Mouse (Mus musculus) ES-E14 (cell line): Measurements from ENCODE around the gene Ncoa7. TPM values are rescaled to one million over a fixed set of nuclear protein-coding genes. Genes with fewer than 3 reads are reported as not detected.

Source experiments
- DNase-seq: peaks from one replicate; pipeline ENCODE4 v3.0.0-alpha.2; 2013; ENCODE audit warnings: low read depth, low spot score
- H3K27ac ChIP-seq: 2 replicates; pipeline ENCODE4 v1.5.1; 2012; ENCODE audit warnings: low read depth, mild to moderate bottlenecking, low read length, moderate library complexity, mixed read lengths; ENCODE audit not compliant: poor library complexity, insufficient read depth, severe bottlenecking
- H3K36me3 ChIP-seq: 2 replicates; pipeline ENCODE4 v1.6.1; 2012; ENCODE audit warnings: mild to moderate bottlenecking, low read length, moderate library complexity, mixed read lengths; ENCODE audit not compliant: control insufficient read depth, poor library complexity, insufficient read depth, severe bottlenecking
- H3K4me1 ChIP-seq, 2 experiments: fragments of 150-350 bp in 1 of 2; sonication (generic) in 1 of 2; 2 replicates each; pipeline ENCODE4 v1.6.1; 2012; ENCODE audit warnings: low read length in 2 of 2, mild to moderate bottlenecking in 1 of 2, mixed read lengths in 1 of 2; ENCODE audit not compliant: control insufficient read depth in 2 of 2, insufficient read depth in 2 of 2, poor library complexity in 1 of 2
- H3K4me3 ChIP-seq, 2 experiments: fragments of 150-350 bp in 1 of 2; sonication (generic) in 1 of 2; 2 replicates each; pipeline ENCODE4 v1.5.1; 2012; ENCODE audit warnings: low read length in 2 of 2, low read depth in 1 of 2, mild to moderate bottlenecking in 1 of 2, mixed read lengths in 1 of 2; ENCODE audit not compliant: insufficient read depth in 1 of 2, poor library complexity in 1 of 2, severe bottlenecking in 1 of 2
- H3K9ac ChIP-seq: 2 replicates; pipeline ENCODE4 v1.6.1; 2012; ENCODE audit warnings: low read depth, mild to moderate bottlenecking, low read length, mixed read lengths; ENCODE audit not compliant: poor library complexity, insufficient read depth, severe bottlenecking
- H3K9me3 ChIP-seq: fragments of 150-350 bp; sonication (generic); 2 replicates; pipeline ENCODE4 v1.6.1; 2012; ENCODE audit warnings: low read depth, mild to moderate bottlenecking, low read length; ENCODE audit not compliant: control insufficient read depth, insufficient read depth
- CHD2 ChIP-seq: IDR thresholded peaks from 2 replicates; pipeline ENCODE4 v1.6.1; 2014; ENCODE audit warnings: mild to moderate bottlenecking, low read depth, low read length, inconsistent platforms
- HCFC1 ChIP-seq: IDR thresholded peaks from 2 replicates; pipeline ENCODE4 v1.6.1; 2012; ENCODE audit warnings: low read length, inconsistent platforms, borderline replicate concordance; ENCODE audit not compliant: insufficient read depth
- MAFK ChIP-seq: IDR thresholded peaks from 2 replicates; pipeline ENCODE4 v1.6.1; 2014; ENCODE audit warnings: mild to moderate bottlenecking, low read depth, low read length, inconsistent platforms; ENCODE audit not compliant: insufficient read depth
- ZC3H11A ChIP-seq: IDR thresholded peaks from 2 replicates; pipeline ENCODE4 v1.6.1; 2012; ENCODE audit warnings: low read depth, mild to moderate bottlenecking, inconsistent platforms, low read length, borderline replicate concordance
- ZNF384 ChIP-seq: IDR thresholded peaks from 2 replicates; pipeline ENCODE4 v1.6.1; 2012; ENCODE audit warnings: low read depth, low read length, inconsistent platforms
- in situ Hi-C, 2 experiments: fragments of 600-800 bp; cut with MboI; formaldehyde crosslinking; loops; one replicate each; pipeline ENCODE4 v1.15.1; 2025; ENCODE audit warnings: low sequenced_read_pairs in 2 of 2, inconsistent platforms in 1 of 2; ENCODE audit not compliant: unreplicated experiment in 2 of 2
- total RNA-seq: library from RNA; depleted of rRNA; stranded (reverse); fragments of 300-350 nt; gene quantifications from 2 replicates; pipeline ENCODE4 v1.2.3, GENCODE M21; 2012

Ncoa7 gene
- total RNA-seq, 1 experiment, result 8.7 TPM

- peaks cover 3% of the 10 kb centered on the region in 2 experiments; a peak in 2 of 4 replicates for H3K4me1 ChIP-seq
Measured at GRCm38 (mm10) chr10:30720556-30720955, 82.6 kb downstream of the Ncoa7 start.

DNA sequence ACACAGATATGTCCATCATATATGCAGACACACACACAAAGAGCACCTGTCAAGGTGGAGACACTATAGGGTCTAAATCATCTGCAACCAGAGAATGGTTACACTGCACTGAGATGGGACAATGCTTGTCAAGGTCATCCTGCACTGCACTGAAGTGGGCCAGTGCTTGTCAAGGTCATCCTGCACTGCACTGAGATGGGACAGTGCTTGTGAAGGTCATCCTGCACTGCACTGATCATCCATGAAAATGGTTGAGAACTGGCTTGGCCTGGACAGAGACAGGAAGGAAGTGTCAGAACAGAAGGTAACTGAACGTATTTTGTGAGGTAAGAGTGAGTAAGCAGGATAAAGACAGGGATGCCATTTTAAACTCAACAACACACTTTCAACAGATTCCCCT is 83.2 kb downstream of the Ncoa7 start:
- Histone ChIP-seq H3K4me1 (peaks cover 0 to 3% of the 10 kb centered on the region in 2 experiments; a peak in 1 of 4 replicates), H3K4me3 (no peak overlapping the region), H3K27ac (no peak overlapping the region), H3K36me3 (peaks cover 4% of the 10 kb centered on the region; the same call in 1 of the 2 replicates), H3K9ac (no peak overlapping the region), H3K9me3 (no peaks in the 10 kb centered on the region)
- in situ Hi-C loops, result no loop called here
- TF ChIP-seq CHD2, result no peak
- no peak for TF ChIP-seq ZNF384
- no peak for TF ChIP-seq HCFC1
- TF ChIP-seq ZC3H11A, result no peak
- TF ChIP-seq MAFK, result no peak
- DNase-seq, result no peak

More at GRCm38 (mm10) chr10:30720556-30720955, 82.6 kb downstream of the Ncoa7 start:
- Histone ChIP-seq H3K9ac (no peak overlapping the region), H3K4me3 (no peak overlapping the region), H3K36me3 (peaks cover 4% of the 10 kb centered on the region; the same call in 1 of the 2 replicates), H3K9me3 (no peaks in the 10 kb centered on the region), H3K27ac (no peak overlapping the region)
- TF ChIP-seq CHD2, result no peak
- TF ChIP-seq MAFK, result no peak
- no peak for TF ChIP-seq ZNF384
- TF ChIP-seq HCFC1, result no peak
- TF ChIP-seq ZC3H11A, result no peak
- in situ Hi-C loops, result no loop called here
- no peak for DNase-seq

DNA sequence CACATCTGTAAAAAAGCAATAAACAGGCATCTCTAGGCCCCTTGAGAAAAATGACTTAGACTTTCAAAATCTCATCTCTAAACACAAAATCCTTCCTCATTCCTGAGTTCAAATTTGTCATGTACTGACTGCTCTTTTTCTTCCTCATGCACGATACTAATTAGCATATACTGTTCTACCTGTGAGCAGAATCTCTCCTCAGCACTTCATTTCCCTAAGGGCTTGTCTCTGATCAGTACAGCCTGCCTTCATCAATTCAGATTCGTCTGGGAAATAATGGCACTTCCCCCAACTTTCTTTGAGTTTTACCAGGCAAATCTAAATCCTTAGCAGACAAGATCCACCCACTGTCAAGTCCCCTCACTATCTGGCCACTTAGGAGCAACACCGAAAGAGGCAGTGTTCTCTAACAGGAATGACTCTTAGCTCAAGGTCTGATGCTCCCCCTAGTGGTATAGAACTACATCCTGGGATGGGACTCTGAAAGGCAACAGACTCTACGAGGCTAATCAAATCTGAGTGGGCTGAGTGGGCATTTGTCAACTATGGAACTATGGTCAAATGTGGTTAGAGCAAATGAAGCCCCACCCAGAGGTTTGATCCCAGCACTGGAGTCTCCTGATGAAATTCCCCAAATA is 84.3 kb downstream of the Ncoa7 start:
- no peak for TF ChIP-seq MAFK
- no peak for TF ChIP-seq CHD2
- peak; percentile 77 for TF ChIP-seq ZC3H11A
- TF ChIP-seq ZNF384, result 0 out of 2 replicates have a peak, but pooled peaks have one; percentile 8
- TF ChIP-seq HCFC1, result no peak
- in situ Hi-C loops, result no loop called here
- Histone ChIP-seq H3K36me3 (peaks cover 4% of the 10 kb centered on the region; the same call in 1 of the 2 replicates), H3K4me3 (no peak overlapping the region), H3K9ac (no peak overlapping the region), H3K27ac (no peak overlapping the region), H3K9me3 (no peaks in the 10 kb centered on the region), H3K4me1 (peaks cover 0 to 3% of the 10 kb centered on the region in 2 experiments; a peak in 1 of 4 replicates)
- DNase-seq, result peak; percentile 66

- peaks cover 4% of the 10 kb centered on the region; the same call in 1 of the 2 replicates for H3K36me3 ChIP-seq
- no peak overlapping the region for H3K27ac ChIP-seq
- in situ Hi-C loops, result no loop called here
- TF ChIP-seq HCFC1 (no peak), CHD2 (no peak), ZC3H11A (no peak), ZNF384 (no peak), MAFK (no peak)
- H3K4me3 ChIP-seq, result no peak overlapping the region
- H3K9ac ChIP-seq, result no peak overlapping the region
- no peak for DNase-seq
- no peaks in the 10 kb centered on the region for H3K9me3 ChIP-seq
- H3K4me1 ChIP-seq, result peaks cover 0 to 3% of the 10 kb centered on the region in 2 experiments; a peak in 1 of 4 replicates
Measured at GRCm38 (mm10) chr10:30716171-30716570, 87.0 kb downstream of the Ncoa7 start.

- no peak overlapping the region for H3K27ac ChIP-seq
- H3K9ac ChIP-seq, result no peak overlapping the region
- in situ Hi-C loops, result no loop called here
- H3K4me3 ChIP-seq, result no peak overlapping the region
- H3K36me3 ChIP-seq, result no peaks in the 10 kb centered on the region
- no peaks in the 10 kb centered on the region for H3K4me1 ChIP-seq
- no peaks in the 10 kb centered on the region for H3K9me3 ChIP-seq
- TF ChIP-seq CHD2, result no peak
- no peak for DNase-seq
Measured at GRCm38 (mm10) chr10:30712540-30712939, 90.6 kb downstream of the Ncoa7 start.
